Mouse (Mus musculus) MEL (cell line): ENCODE measurements around the gene Gnai2. TPM values are rescaled to one million over a fixed set of nuclear protein-coding genes. Genes with fewer than 3 reads are reported as not detected.

Experiments used
- DNase-seq: peaks from one replicate; pipeline ENCODE4 v3.0.0; 2011; ENCODE audit warnings: low read depth, low spot score
- H3K27ac ChIP-seq: 2 replicates; pipeline ENCODE4 v1.5.1; 2012; ENCODE audit warnings: low read depth, mild to moderate bottlenecking, control low read depth, low read length, moderate library complexity; ENCODE audit not compliant: control insufficient read depth
- H3K27me3 ChIP-seq, 2 experiments: fragments of 150-350 bp in 1 of 2; sonication (generic) in 1 of 2; 2 replicates each; pipeline ENCODE4 v1.6.1; 2012; ENCODE audit warnings: low read length in 2 of 2, mild to moderate bottlenecking in 2 of 2, improper control_type of control experiment in 1 of 2, moderate library complexity in 1 of 2; ENCODE audit not compliant: insufficient read depth in 2 of 2, control insufficient read depth in 1 of 2
- H3K36me3 ChIP-seq, 2 experiments: 2 replicates each; pipeline ENCODE4 v1.6.1; 2012 to 2014; ENCODE audit warnings: low read length in 2 of 2, improper control_type of control experiment in 1 of 2, inconsistent platforms in 1 of 2, mild to moderate bottlenecking in 1 of 2; ENCODE audit not compliant: insufficient read depth in 2 of 2, control insufficient read depth in 1 of 2
- H3K4me1 ChIP-seq, 2 experiments: fragments of 150-350 bp in 1 of 2; sonication (generic) in 1 of 2; 2 replicates each; pipeline ENCODE4 v1.6.1; 2012; ENCODE audit warnings: low read length in 2 of 2, improper control_type of control experiment in 1 of 2, mild to moderate bottlenecking in 1 of 2; ENCODE audit not compliant: insufficient read depth in 2 of 2, control insufficient read depth in 1 of 2
- H3K4me3 ChIP-seq, 2 experiments: fragments of 150-350 bp in 1 of 2; sonication (generic) in 1 of 2; 2 replicates each; pipeline ENCODE4 v1.5.1; 2012; ENCODE audit warnings: low read depth in 2 of 2, low read length in 2 of 2, mild to moderate bottlenecking in 2 of 2, moderate library complexity in 2 of 2, control low read depth in 1 of 2, improper control_type of control experiment in 1 of 2; ENCODE audit not compliant: control insufficient read depth in 1 of 2, insufficient read depth in 1 of 2
- H3K79me2 ChIP-seq: 2 replicates; pipeline ENCODE4 v1.6.1; 2012; ENCODE audit warnings: mild to moderate bottlenecking, low read length, moderate library complexity; ENCODE audit not compliant: control insufficient read depth, poor library complexity, insufficient read depth
- H3K9ac ChIP-seq: 2 replicates; pipeline ENCODE4 v1.6.1; 2012; ENCODE audit warnings: low read depth, mild to moderate bottlenecking, control low read depth, low read length, moderate library complexity; ENCODE audit not compliant: control insufficient read depth, poor library complexity, severe bottlenecking
- H3K9me3 ChIP-seq: fragments of 150-350 bp; sonication (generic); replicated peaks from 2 replicates; pipeline ENCODE4 v1.6.1; 2012; ENCODE audit warnings: mild to moderate bottlenecking, low read length, improper control_type of control experiment, moderate library complexity; ENCODE audit not compliant: insufficient read depth
- BHLHE40 ChIP-seq: IDR thresholded peaks from 2 replicates; pipeline ENCODE4 v1.6.1; 2012; ENCODE audit warnings: low read depth, mild to moderate bottlenecking, inconsistent platforms, low read length, improper control_type of control experiment, borderline replicate concordance
- CTCF ChIP-seq, 3 experiments: IDR thresholded peaks in 2 of 3; conservative IDR thresholded peaks in 1 of 3; 2 replicates each; pipeline ENCODE4 v1.5.1; 2011 to 2012; ENCODE audit warnings: low read length in 3 of 3, low read depth in 2 of 3, mild to moderate bottlenecking in 2 of 3, improper control_type of control experiment in 1 of 3, inconsistent platforms in 1 of 3, mixed read lengths in 1 of 3, moderate library complexity in 1 of 3; ENCODE audit not compliant: control insufficient read depth in 1 of 3, insufficient read depth in 1 of 3, poor library complexity in 1 of 3, severe bottlenecking in 1 of 3
- E2F4 ChIP-seq: IDR thresholded peaks from 2 replicates; pipeline ENCODE4 v1.6.1; 2011; ENCODE audit warnings: low read depth, low read length, improper control_type of control experiment, borderline replicate concordance
- ETS1 ChIP-seq: IDR thresholded peaks from 2 replicates; pipeline ENCODE4 v1.6.1; 2012; ENCODE audit warnings: low read depth, mild to moderate bottlenecking, inconsistent platforms, low read length, improper control_type of control experiment, moderate library complexity
- GATA1 ChIP-seq: IDR thresholded peaks from 2 replicates; pipeline ENCODE4 v1.6.1; 2011; ENCODE audit warnings: low read depth, low read length, improper control_type of control experiment
- KAT2A ChIP-seq: conservative IDR thresholded peaks from 2 replicates; pipeline ENCODE4 v1.6.1; 2012; ENCODE audit warnings: low read depth, low read length, improper control_type of control experiment, inconsistent platforms
- MAFK ChIP-seq: IDR thresholded peaks from 2 replicates; pipeline ENCODE4 v1.6.1; 2011; ENCODE audit warnings: low read depth, mild to moderate bottlenecking, low read length, improper control_type of control experiment, borderline replicate concordance
- MEF2A ChIP-seq: IDR thresholded peaks from 2 replicates; pipeline ENCODE4 v1.6.1; 2014; ENCODE audit warnings: low read depth, mild to moderate bottlenecking, inconsistent platforms, low read length, improper control_type of control experiment; ENCODE audit not compliant: poor library complexity, insufficient replicate concordance, severe bottlenecking; ENCODE audit errors: extremely low read depth
- MYB ChIP-seq: IDR thresholded peaks from 2 replicates; pipeline ENCODE4 v1.6.1; 2011; ENCODE audit warnings: mild to moderate bottlenecking, low read depth, low read length, improper control_type of control experiment
- NRF1 ChIP-seq: IDR thresholded peaks from 2 replicates; pipeline ENCODE4 v1.6.1; 2014; ENCODE audit warnings: low read depth, mild to moderate bottlenecking, inconsistent platforms, low read length, improper control_type of control experiment, moderate library complexity; ENCODE audit not compliant: poor library complexity, insufficient read depth, severe bottlenecking
- POLR2AphosphoS2 ChIP-seq: IDR thresholded peaks from 2 replicates; pipeline ENCODE4 v1.6.1; 2011; ENCODE audit warnings: low read length, improper control_type of control experiment
- POLR2AphosphoS5 ChIP-seq: IDR thresholded peaks from 2 replicates; pipeline ENCODE4 v1.6.1; 2012; ENCODE audit warnings: low read depth, borderline replicate concordance, mild to moderate bottlenecking, inconsistent platforms, low read length, moderate library complexity, mixed read lengths
- TBP ChIP-seq: IDR thresholded peaks from 2 replicates; pipeline ENCODE4 v1.8.0; 2011; ENCODE audit warnings: low read depth, low read length, improper control_type of control experiment
- TCF12 ChIP-seq: IDR thresholded peaks from 2 replicates; pipeline ENCODE4 v1.6.1; 2014; ENCODE audit warnings: low read depth, mild to moderate bottlenecking, inconsistent platforms, low read length, improper control_type of control experiment, moderate library complexity
- UBTF ChIP-seq: IDR thresholded peaks from 2 replicates; pipeline ENCODE4 v1.6.1; 2012; ENCODE audit warnings: low read depth, mild to moderate bottlenecking, inconsistent platforms, low read length, improper control_type of control experiment, moderate library complexity, borderline replicate concordance; ENCODE audit not compliant: insufficient read depth
- USF1 ChIP-seq: IDR thresholded peaks from 2 replicates; pipeline ENCODE4 v1.6.1; 2014; ENCODE audit warnings: low read depth, mild to moderate bottlenecking, inconsistent platforms, low read length, improper control_type of control experiment, moderate library complexity
- ZMIZ1 ChIP-seq: IDR thresholded peaks from 2 replicates; pipeline ENCODE4 v1.6.1; 2012; ENCODE audit warnings: low read depth, mild to moderate bottlenecking, inconsistent platforms, low read length, improper control_type of control experiment, moderate library complexity
- ZNF384 ChIP-seq: IDR thresholded peaks from 2 replicates; pipeline ENCODE4 v1.6.1; 2012; ENCODE audit warnings: low read depth, mild to moderate bottlenecking, inconsistent platforms, low read length, improper control_type of control experiment
- polyA plus RNA-seq, 2 experiments: library from polyadenylated mRNA; stranded (reverse) in 1 of 2; unstranded in 1 of 2; fragments of >175 nt in 1 of 2; fragments of >200 nt in 1 of 2; gene quantifications; 2 replicates each; pipeline versions ENCODE4 v1.2.1 to v1.2.4; 2012; ENCODE audit warnings: low replicate concordance in 2 of 2, low read depth in 1 of 2; ENCODE audit not compliant: insufficient read length in 2 of 2, insufficient read depth in 1 of 2, missing spikeins in 1 of 2
- total RNA-seq: library from RNA; depleted of rRNA; stranded (reverse); fragments of 300-350 nt; gene quantifications from 2 replicates; pipeline ENCODE4 v1.2.3, GENCODE M21; 2012

The Gnai2 gene
- total and polyA plus RNA-seq, 3 experiments, result 129 to 335 (median 137) TPM

- no peaks in the 10 kb centered on the region for H3K27me3 ChIP-seq
- H3K79me2 ChIP-seq, result no peaks in the 10 kb centered on the region; the same call in 1 of the 2 replicates
- H3K4me3 ChIP-seq, result no peak overlapping the region
- H3K36me3 ChIP-seq, result peaks cover 0 to 6% of the 10 kb centered on the region in 2 experiments; a peak in 2 of 4 replicates
- DNase-seq, result no peak
- H3K27ac ChIP-seq, result no peak overlapping the region
- H3K4me1 ChIP-seq, result peaks cover 0 to 18% of the 10 kb centered on the region in 2 experiments; a peak in 2 of 4 replicates
- H3K9me3 ChIP-seq, result no peaks in the 10 kb centered on the region
- no peak overlapping the region for H3K9ac ChIP-seq
- TF ChIP-seq NRF1 (no peak), MAFK (no peak), CTCF (IDR thresholded peaks at IDR 0.05 in 2 of 3, conservative IDR thresholded peaks at IDR 0.05 in 1 of 3; ENCODE audit: control insufficient read depth in 1 of 3, insufficient read depth in 1 of 3, low read depth in 2 of 3, low read length in 3 of 3, poor library complexity in 1 of 3, severe bottlenecking in 1 of 3) (peak; percentile 41 to 56 (median 41))
- TF ChIP-seq, all 39 proteins: peak for 1
These were observed 34.4 kb downstream of the Gnai2 start for GRCm38 (mm10) chr9:107600745-107601144.

GRCm38 (mm10) chr9:107599842-107600241 lies 35.3 kb downstream of the Gnai2 start:
- no peak overlapping the region for H3K4me3 ChIP-seq
- no peaks in the 10 kb centered on the region for H3K9me3 ChIP-seq
- H3K79me2 ChIP-seq, result no peaks in the 10 kb centered on the region; the same call in 1 of the 2 replicates
- TF ChIP-seq TCF12, result no peak
- no peak for TF ChIP-seq POLR2AphosphoS2
- TF ChIP-seq POLR2AphosphoS5, result no peak
- no peak for TF ChIP-seq KAT2A
- peaks cover 0 to 6% of the 10 kb centered on the region in 2 experiments; a peak in 2 of 4 replicates for H3K36me3 ChIP-seq
- no peaks in the 10 kb centered on the region for H3K27me3 ChIP-seq
- DNase-seq, result no peak
- peaks cover 0 to 18% of the 10 kb centered on the region in 2 experiments; a peak in 2 of 4 replicates for H3K4me1 ChIP-seq
- H3K27ac ChIP-seq, result no peak overlapping the region
- H3K9ac ChIP-seq, result no peak overlapping the region

DNA sequence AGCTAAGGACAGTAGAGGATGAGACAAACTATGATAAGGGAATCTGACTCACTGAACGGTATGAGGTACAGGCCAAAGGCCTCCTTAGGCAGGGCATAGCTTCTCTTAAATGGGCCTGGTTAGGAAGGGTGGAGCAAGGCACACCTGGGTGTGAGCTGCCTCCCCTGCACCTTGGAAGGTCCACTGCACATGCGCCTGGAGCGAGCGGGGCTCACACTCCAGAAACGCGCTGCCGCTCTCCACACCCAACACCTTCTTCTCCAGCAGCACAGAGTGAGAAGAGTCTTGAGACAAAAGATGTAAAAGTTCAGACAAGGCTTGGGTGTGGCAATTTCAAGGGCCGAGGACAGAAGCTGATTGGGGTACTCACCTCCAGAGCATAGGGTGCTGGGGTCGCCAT lies 35.7 kb downstream of the Gnai2 start:
- Histone ChIP-seq H3K36me3 (peaks cover 0 to 6% of the 10 kb centered on the region in 2 experiments; a peak in 3 of 4 replicates), H3K4me1 (peaks cover 0 to 18% of the 10 kb centered on the region in 2 experiments; a peak in 2 of 4 replicates), H3K27ac (no peak overlapping the region), H3K4me3 (no peak overlapping the region), H3K9me3 (no peaks in the 10 kb centered on the region), H3K27me3 (no peaks in the 10 kb centered on the region), H3K79me2 (no peaks in the 10 kb centered on the region; the same call in 1 of the 2 replicates), H3K9ac (no peak overlapping the region)
- TF ChIP-seq MYB, result no peak
- DNase-seq, result no peak

DNA sequence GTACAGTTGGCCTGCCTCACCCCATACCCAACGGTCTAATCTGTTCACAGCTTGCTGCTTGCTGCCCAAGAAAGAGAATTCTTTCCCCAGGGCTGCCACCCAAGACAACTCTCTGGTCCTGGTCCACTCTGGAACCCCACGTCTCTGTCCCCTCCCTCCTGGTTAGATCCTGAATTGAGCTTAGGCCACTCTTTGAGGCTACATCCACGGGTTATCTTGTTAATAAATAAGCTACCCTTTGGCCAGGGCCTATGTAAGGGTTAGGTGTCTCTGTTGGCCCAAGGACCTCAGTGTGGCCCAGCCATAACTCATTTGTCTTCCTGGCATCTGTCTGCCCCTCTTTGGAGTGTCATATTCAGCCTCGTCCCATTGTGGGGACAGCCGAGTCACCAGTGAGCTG lies 36.8 kb downstream of the Gnai2 start:
- H3K27me3 ChIP-seq, result no peaks in the 10 kb centered on the region
- H3K4me3 ChIP-seq, result no peak overlapping the region
- DNase-seq, result no peak
- H3K79me2 ChIP-seq, result no peaks in the 10 kb centered on the region; the same call in 1 of the 2 replicates
- H3K9me3 ChIP-seq, result no peaks in the 10 kb centered on the region
- H3K9ac ChIP-seq, result no peak overlapping the region
- no peak overlapping the region for H3K27ac ChIP-seq
- peaks cover 0 to 15% of the 10 kb centered on the region in 2 experiments; a peak in 2 of 4 replicates for H3K4me1 ChIP-seq
- H3K36me3 ChIP-seq, result peaks cover 0 to 6% of the 10 kb centered on the region in 2 experiments; a peak in 3 of 4 replicates
- TF ChIP-seq TBP (no peak), GATA1 (no peak), KAT2A (no peak), ETS1 (no peak), USF1 (no peak), POLR2AphosphoS2 (no peak), NRF1 (no peak), ZMIZ1 (no peak), MYB (no peak), UBTF (no peak), BHLHE40 (no peak), E2F4 (no peak), ZNF384 (no peak), MEF2A (no peak)
